Mouse (Mus musculus) heart, embryonic 11.5 days (tissue): Measurements from ENCODE around the gene Lrrc32. TPM values are rescaled to one million over a fixed set of nuclear protein-coding genes. Genes with fewer than 3 reads are reported as not detected.
A peak's percentile ranks its signal among the peaks of the same experiment; 100 is the strongest.

ENCODE experiments used
- ATAC-seq: fragments of 200-750 bp; cut with Nextera tagmentation; replicated peaks from 2 replicates; pipeline ENCODE4 v1.8.0; 2017; ENCODE audit warnings: moderate library complexity; ENCODE audit not compliant: insufficient number of reproducible peaks, low FRiP score, low TSS enrichment
- H3K27ac ChIP-seq: fragments of 300-500 bp; sonication (generic); 2 replicates; pipeline ENCODE4 v1.5.1; 2014; ENCODE audit warnings: mild to moderate bottlenecking, low read depth, low read length
- H3K27me3 ChIP-seq: fragments of 300-500 bp; sonication (generic); 2 replicates; pipeline ENCODE4 v1.6.1; 2014; ENCODE audit warnings: mild to moderate bottlenecking, low read length, mixed read lengths; ENCODE audit not compliant: control insufficient read depth, insufficient read depth
- H3K36me3 ChIP-seq: fragments of 300-500 bp; sonication (generic); 2 replicates; pipeline ENCODE4 v1.6.1; 2014; ENCODE audit warnings: mild to moderate bottlenecking, low read length, moderate library complexity, mixed read lengths; ENCODE audit not compliant: control insufficient read depth, insufficient read depth
- H3K4me1 ChIP-seq: fragments of 300-500 bp; sonication (generic); 2 replicates; pipeline ENCODE4 v1.6.1; 2014; ENCODE audit warnings: low read length; ENCODE audit not compliant: control insufficient read depth, insufficient read depth
- H3K4me2 ChIP-seq: fragments of 300-500 bp; sonication (generic); 2 replicates; pipeline ENCODE4 v1.6.1; 2014; ENCODE audit warnings: mild to moderate bottlenecking, moderate library complexity
- H3K4me3 ChIP-seq: fragments of 300-500 bp; sonication (generic); 2 replicates; pipeline ENCODE4 v1.5.1; 2014; ENCODE audit warnings: low read depth, low read length
- H3K9ac ChIP-seq: fragments of 300-500 bp; sonication (generic); 2 replicates; pipeline ENCODE4 v1.6.1; 2014; ENCODE audit warnings: mild to moderate bottlenecking, low read depth, low read length, moderate library complexity
- H3K9me3 ChIP-seq: fragments of 300-500 bp; sonication (generic); replicated peaks from 2 replicates; pipeline ENCODE4 v1.6.1; 2016; ENCODE audit warnings: low read length; ENCODE audit not compliant: control insufficient read depth
- WGBS: fragments of 180-500 bp; shearing (Covaris S2); extraction: QIAGEN DNeasy Blood & Tissue Kit; methylation state at CpG from one replicate; pipeline ENCODE4 v1.1.7; 2014; ENCODE audit not compliant: insufficient replicate concordance; 5-methylcytosine and 5-hydroxymethylcytosine counted together
- polyA plus RNA-seq: library from polyadenylated mRNA; unstranded; fragments of >200 nt; fragmentation: Nextera tagmentation; extraction: Ambion mirVana; gene quantifications from 2 replicates; pipeline ENCODE4 v1.2.1, GENCODE M21; 2014

Gene Lrrc32
- polyA plus RNA-seq, 1 experiment from 2014 or later, result 3.9 TPM

DNA sequence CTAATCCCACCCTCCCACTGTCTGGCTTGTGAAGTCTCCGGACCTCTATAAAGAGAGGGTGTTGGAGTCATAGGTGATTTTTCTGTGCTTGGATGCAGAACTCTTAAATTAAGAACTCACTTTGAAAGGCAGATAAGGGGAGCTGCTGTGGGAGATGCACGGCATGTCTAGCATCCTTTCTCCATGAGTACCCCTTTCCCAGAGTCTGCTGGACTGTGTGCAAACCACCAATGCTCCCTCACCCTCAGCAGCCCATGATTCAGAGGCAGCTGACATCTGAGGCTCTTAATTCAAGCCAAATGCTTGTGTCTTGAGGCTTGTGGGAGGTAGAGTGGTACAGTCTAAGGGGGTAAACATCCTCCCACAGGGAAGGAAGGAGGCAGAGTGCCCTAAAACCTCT, 51.8 kb downstream of the Lrrc32 start:
- H3K9ac ChIP-seq, result no peak overlapping the region
- ATAC-seq, result no peak
- H3K9me3 ChIP-seq, result no peaks in the 10 kb centered on the region
- 63% methylated on average over 2 of the region's 2 CpGs for WGBS
- no peaks in the 10 kb centered on the region for H3K36me3 ChIP-seq
- H3K4me3 ChIP-seq, result no peak overlapping the region
- no peak overlapping the region for H3K27ac ChIP-seq
- H3K4me2 ChIP-seq, result no peak overlapping the region
- no peaks in the 10 kb centered on the region for H3K27me3 ChIP-seq
- peaks cover 20% of the 10 kb centered on the region for H3K4me1 ChIP-seq

DNA sequence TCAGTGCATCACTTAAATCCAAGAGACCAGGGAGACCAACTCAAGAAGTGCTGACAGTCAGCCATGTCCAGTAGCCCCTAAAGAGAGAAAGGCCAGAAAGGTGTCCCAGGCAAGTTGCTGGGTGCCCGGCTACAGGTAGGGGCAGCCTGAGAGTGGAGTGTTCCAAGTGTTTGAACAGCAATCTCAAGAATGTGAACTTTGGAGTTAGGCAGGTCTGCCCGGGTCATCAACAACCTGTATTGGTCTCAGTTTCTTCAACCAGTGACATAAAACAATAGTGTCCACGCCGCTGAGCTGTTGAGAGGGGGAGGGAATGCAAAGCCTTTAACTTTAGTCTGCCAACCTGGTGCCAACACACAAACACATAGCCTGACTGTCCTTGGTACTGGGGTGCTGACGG, 52.5 kb downstream of the Lrrc32 start:
- H3K36me3 ChIP-seq, result no peaks in the 10 kb centered on the region
- H3K9me3 ChIP-seq, result no peaks in the 10 kb centered on the region
- H3K4me3 ChIP-seq, result no peak overlapping the region
- H3K4me1 ChIP-seq, result peaks cover 15% of the 10 kb centered on the region
- no peak for ATAC-seq
- H3K9ac ChIP-seq, result no peak overlapping the region
- H3K27me3 ChIP-seq, result no peaks in the 10 kb centered on the region
- no peak overlapping the region for H3K4me2 ChIP-seq
- no peak overlapping the region for H3K27ac ChIP-seq
- 89% methylated on average over 5 of the region's 5 CpGs for WGBS

DNA sequence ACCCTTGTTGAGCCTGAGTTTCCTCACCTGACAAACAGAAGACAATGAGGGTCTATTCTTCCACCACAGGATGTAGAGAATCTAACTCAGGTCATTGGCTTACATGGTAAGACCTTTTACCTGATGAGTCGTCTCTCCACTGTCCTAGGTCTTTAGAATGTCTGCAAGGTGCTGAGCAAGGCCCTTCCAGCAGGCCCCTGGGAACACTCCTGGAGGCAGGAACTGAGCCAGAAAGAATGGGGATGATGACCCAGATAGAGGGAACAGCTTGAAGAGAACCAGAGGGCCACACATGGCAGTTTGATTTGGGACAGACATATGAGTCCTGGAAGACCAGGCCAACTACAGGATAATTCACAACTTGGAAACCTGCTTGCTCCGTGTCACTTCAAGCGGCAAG, 53.2 kb downstream of the Lrrc32 start:
- H3K27ac ChIP-seq, result no peak overlapping the region
- WGBS, result 87% methylated on average over 3 of the region's 3 CpGs
- no peak overlapping the region for H3K4me3 ChIP-seq
- no peak overlapping the region for H3K4me2 ChIP-seq
- ATAC-seq, result no peak
- no peaks in the 10 kb centered on the region for H3K36me3 ChIP-seq
- no peaks in the 10 kb centered on the region for H3K9me3 ChIP-seq
- peaks cover 12% of the 10 kb centered on the region for H3K4me1 ChIP-seq
- no peak overlapping the region for H3K9ac ChIP-seq
- no peaks in the 10 kb centered on the region for H3K27me3 ChIP-seq

DNA sequence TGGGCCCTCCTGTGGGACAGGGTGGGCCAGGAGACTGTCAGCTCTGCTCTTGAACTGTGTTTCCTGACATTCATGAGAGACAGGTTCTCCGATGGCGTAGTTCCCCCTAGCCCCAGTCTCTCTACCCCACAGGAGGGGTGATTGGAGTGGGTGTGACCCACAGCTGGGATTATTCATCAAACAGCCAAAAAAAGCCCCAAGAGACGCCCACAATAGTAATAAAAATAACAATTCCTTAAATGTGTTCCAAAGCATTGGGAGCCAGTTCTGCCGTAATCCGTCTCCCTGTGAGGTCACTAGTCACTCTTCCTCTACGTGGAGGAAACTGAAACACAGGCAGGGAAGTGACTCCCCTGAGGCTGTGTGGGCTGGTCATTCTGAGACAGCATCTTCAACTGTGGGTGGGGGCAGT, 53.7 kb downstream of the Lrrc32 start:
- Histone ChIP-seq H3K9me3 (no peaks in the 10 kb centered on the region), H3K9ac (no peak overlapping the region), H3K27ac (no peak overlapping the region), H3K4me3 (no peak overlapping the region), H3K4me2 (no peak overlapping the region), H3K4me1 (peaks cover 7% of the 10 kb centered on the region), H3K36me3 (no peaks in the 10 kb centered on the region), H3K27me3 (no peaks in the 10 kb centered on the region)
- 60% methylated on average over 6 of the region's 6 CpGs for whole genome bisulfite sequencing
- no peak for ATAC-seq

DNA sequence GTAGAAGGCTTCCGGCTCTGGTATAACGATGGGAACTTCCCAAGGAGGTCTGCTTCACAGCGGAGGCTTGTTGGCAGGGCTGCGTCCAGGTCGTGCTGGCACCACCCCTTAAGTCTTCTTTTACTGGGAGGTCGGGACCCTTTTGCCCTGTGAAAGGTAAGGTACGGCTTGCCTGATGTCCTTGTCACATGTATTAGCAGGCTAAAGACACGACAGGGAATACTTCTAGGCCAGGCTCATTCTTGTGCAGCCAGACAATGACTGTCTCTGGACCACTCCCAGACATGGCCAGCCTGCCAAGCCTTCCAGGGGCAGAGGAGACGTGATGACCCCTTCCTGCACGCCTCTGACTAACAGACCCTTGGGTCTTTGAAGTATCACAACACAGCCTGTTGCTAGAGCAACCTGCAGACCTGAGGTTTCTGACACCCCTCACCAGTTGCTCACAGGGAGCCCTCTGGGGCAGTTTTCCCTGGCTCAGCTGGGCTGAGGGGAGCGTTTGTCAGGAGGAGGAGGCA, 54.8 kb downstream of the Lrrc32 start:
- no peaks in the 10 kb centered on the region for H3K36me3 ChIP-seq
- no peak overlapping the region for H3K4me3 ChIP-seq
- 0 out of 2 replicates have a peak overlapping the region, but pooled peaks have one; percentile 10 for H3K9ac ChIP-seq
- no peak overlapping the region for H3K27ac ChIP-seq
- H3K9me3 ChIP-seq, result no peaks in the 10 kb centered on the region
- H3K4me2 ChIP-seq, result no peak overlapping the region
- peaks cover 7% of the 10 kb centered on the region; the same call in 1 of the 2 replicates for H3K4me1 ChIP-seq
- 54% methylated on average over 11 of the region's 11 CpGs for WGBS
- H3K27me3 ChIP-seq, result no peaks in the 10 kb centered on the region
- ATAC-seq, result no peak

DNA sequence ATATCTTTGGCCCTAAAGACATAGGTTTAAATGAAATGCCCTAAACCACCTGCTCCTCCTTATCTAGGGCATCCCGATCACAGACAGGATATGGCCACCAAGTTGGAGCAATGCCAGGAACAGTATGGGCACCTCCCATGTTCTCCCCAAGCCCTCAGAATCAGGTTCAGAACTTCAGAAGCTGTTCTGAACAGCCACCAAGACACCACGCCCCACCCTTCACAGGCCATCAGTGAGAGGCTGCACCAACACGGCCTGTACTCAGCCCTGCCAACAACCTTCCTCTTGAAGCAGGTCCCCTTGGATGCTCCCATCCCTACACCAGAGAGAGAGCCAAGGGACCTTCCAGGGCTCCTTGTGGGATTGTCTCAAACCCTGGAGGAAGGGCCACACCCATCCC, 55.5 kb downstream of the Lrrc32 start:
- H3K36me3 ChIP-seq, result no peaks in the 10 kb centered on the region
- H3K27me3 ChIP-seq, result no peaks in the 10 kb centered on the region
- no peak overlapping the region for H3K9ac ChIP-seq
- ATAC-seq, result no peak
- no peak overlapping the region for H3K4me3 ChIP-seq
- peaks cover 8% of the 10 kb centered on the region; the same call in 1 of the 2 replicates for H3K4me1 ChIP-seq
- 61% methylated on average over 3 of the region's 3 CpGs for WGBS
- H3K4me2 ChIP-seq, result no peak overlapping the region
- no peaks in the 10 kb centered on the region for H3K9me3 ChIP-seq
- H3K27ac ChIP-seq, result no peak overlapping the region

DNA sequence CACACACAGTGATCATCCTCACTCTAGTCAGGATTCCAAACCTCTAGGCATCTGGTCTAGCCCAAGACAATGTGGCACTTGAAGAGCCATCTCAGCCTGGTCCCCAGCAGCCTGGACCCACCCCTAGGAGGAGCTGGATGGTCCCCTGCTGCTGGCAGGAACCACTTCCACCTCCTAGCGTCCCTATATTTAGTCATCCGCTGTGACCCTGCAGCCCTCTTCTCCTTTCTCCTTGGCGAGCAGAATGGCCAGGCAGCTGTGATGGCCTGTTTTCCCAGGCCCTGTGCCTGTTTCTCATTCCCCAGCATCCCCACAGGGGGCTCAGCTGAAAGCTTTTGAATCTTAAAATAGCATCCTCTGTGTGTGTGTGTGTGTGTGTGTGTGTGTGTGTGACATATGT, 59.8 kb downstream of the Lrrc32 start:
- Histone ChIP-seq H3K36me3 (no peaks in the 10 kb centered on the region), H3K9ac (no peak overlapping the region), H3K9me3 (no peaks in the 10 kb centered on the region), H3K27ac (peak overlapping the region; percentile 25), H3K27me3 (no peaks in the 10 kb centered on the region), H3K4me2 (no peak overlapping the region), H3K4me3 (no peak overlapping the region), H3K4me1 (peaks cover 22% of the 10 kb centered on the region)
- no peak for ATAC-seq
- 27% methylated on average over 3 of the region's 3 CpGs for WGBS

DNA sequence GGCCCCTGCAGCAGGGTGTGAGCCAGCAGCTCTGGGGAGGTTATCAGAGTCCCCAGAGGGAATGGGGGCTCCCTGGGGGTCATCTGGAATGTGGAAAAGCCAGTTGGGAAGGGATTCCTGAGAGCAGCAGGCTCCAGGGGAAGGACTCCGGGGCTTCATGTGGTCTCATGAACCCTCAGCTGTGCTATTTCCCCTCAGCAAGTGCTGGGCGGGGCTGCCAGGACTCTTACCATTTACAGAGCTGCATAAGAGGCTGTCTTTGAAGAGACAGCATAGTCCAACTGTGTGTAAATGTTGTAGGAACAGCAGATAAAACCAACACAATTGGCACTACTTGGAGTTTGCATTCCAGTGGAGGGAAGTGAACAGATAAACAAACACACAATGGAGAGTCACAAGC, 61.5 kb downstream of the Lrrc32 start:
- 15% methylated on average over 2 of the region's 2 CpGs for WGBS
- H3K4me3 ChIP-seq, result no peak overlapping the region
- peak overlapping the region; percentile 23; the same call in 1 of the 2 replicates for H3K9ac ChIP-seq
- H3K27me3 ChIP-seq, result no peaks in the 10 kb centered on the region
- no peak for ATAC-seq
- no peaks in the 10 kb centered on the region for H3K9me3 ChIP-seq
- 0 out of 2 replicates have a peak overlapping the region, but pooled peaks have one; percentile 10 for H3K27ac ChIP-seq
- no peak overlapping the region for H3K4me2 ChIP-seq
- H3K4me1 ChIP-seq, result peaks cover 22% of the 10 kb centered on the region
- no peaks in the 10 kb centered on the region for H3K36me3 ChIP-seq

DNA sequence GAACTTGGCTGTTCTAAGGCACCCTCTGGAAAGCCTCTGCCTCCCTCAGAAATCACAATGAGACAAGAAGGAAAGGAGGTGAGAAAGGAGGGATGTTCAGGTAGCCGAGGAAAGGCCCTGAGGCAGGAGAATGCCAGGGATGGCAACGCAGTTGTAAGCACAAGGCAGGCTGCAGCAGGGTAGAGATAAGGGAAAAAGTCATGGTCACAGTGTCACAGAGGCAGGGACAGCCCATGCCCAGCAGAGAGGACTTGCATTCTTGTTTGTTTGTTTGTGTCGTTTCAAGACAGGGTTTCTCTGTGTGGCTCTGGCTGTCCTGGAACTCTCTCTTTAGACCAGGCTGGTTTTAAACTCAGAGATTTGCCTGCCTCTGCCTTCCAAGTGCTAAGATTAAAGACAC, 62.0 kb downstream of the Lrrc32 start:
- no peaks in the 10 kb centered on the region for H3K36me3 ChIP-seq
- no peak overlapping the region for H3K27ac ChIP-seq
- 23% methylated on average over 3 of the region's 3 CpGs for WGBS
- ATAC-seq, result no peak
- no peaks in the 10 kb centered on the region for H3K9me3 ChIP-seq
- no peak overlapping the region for H3K4me2 ChIP-seq
- H3K4me3 ChIP-seq, result no peak overlapping the region
- no peaks in the 10 kb centered on the region for H3K27me3 ChIP-seq
- H3K4me1 ChIP-seq, result peaks cover 22% of the 10 kb centered on the region
- no peak overlapping the region for H3K9ac ChIP-seq
